Comparison of ENCODE assay signal across 12 mouse cellular contexts in genomic region chr2:32085231-32085630, GRCm38 (mm10). TPM values are rescaled to one million over a fixed set of nuclear protein-coding genes. Genes with fewer than 3 reads are reported as not detected.
A peak's percentile ranks its signal among the peaks of the same experiment; 100 is the strongest.
DNase-seq lines count a peak whose midpoint lies in the region; ATAC-seq and TF ChIP-seq lines count a peak whose summit lies in the region.
"Had no signal": no experiment of that assay in that cellular context is flagged by ENCODE, and none has a peak within 500 bp of the region (broad histone marks: within the 10 kb centered on the region; RNA-seq: fewer than 3 reads in every experiment).

No protein-coding gene starts in this region.

- H3K9me3 ChIP-seq in lung, embryonic 15.5 days: no peaks in the 10 kb centered on the region
- no peaks in the 10 kb centered on the region for H3K9me3 ChIP-seq in erythroblast, embryonic 14.5 days (ENCODE audit: control insufficient read depth, low read length)
- peaks cover 6% of the 10 kb centered on the region for H3K9me3 ChIP-seq in liver, postnatal 0 days (ENCODE audit: low read length)
- H3K9me3 ChIP-seq in forebrain, embryonic 13.5 days (replicated peaks): no peaks in the 10 kb centered on the region
- H3K9me3 ChIP-seq: hindbrain, embryonic 15.5 days; limb, embryonic 13.5 days had no signal

- TF ChIP-seq CTCF in liver, postnatal 0 days (IDR thresholded peaks at IDR 0.05; ENCODE audit: low read depth): no peak

- peaks cover 28% of the 10 kb centered on the region for H3K4me1 ChIP-seq in lung, embryonic 15.5 days
- H3K4me1 ChIP-seq in erythroblast, embryonic 14.5 days (ENCODE audit: control insufficient read depth): peaks cover 83% of the 10 kb centered on the region
- H3K4me1 ChIP-seq in liver, postnatal 0 days (ENCODE audit: insufficient read depth): peaks cover 41% of the 10 kb centered on the region
- H3K4me1 ChIP-seq in forebrain, embryonic 13.5 days: peaks cover 26% of the 10 kb centered on the region

- TF ChIP-seq EP300 in liver, postnatal 0 days (IDR thresholded peaks at IDR 0.05; ENCODE audit: low read depth): no peak

- H3K36me3 ChIP-seq in lung, embryonic 15.5 days: no peaks in the 10 kb centered on the region
- peaks cover 34% of the 10 kb centered on the region for H3K36me3 ChIP-seq in erythroblast, embryonic 14.5 days (ENCODE audit: control insufficient read depth)
- H3K36me3 ChIP-seq in liver, postnatal 0 days (replicated peaks; ENCODE audit: insufficient read depth, low read length): no peaks in the 10 kb centered on the region
- no peaks in the 10 kb centered on the region for H3K36me3 ChIP-seq in forebrain, embryonic 13.5 days (ENCODE audit: poor library complexity, severe bottlenecking)
- H3K36me3 ChIP-seq: hindbrain, embryonic 15.5 days; limb, embryonic 13.5 days had no signal

- DNase-seq in cerebellum, adult 9-10 months: peak; percentile 34
- no peak for DNase-seq in cerebellum, postnatal 10 days
- no peak for DNase-seq in lung, postnatal 4 days
- DNase-seq in liver, postnatal 0 days: peak; percentile 50
- DNase-seq in right cerebral cortex, postnatal 4 days: no peak
- DNase-seq: kidney, adult 2 months had no signal

- no peak for ATAC-seq in lung, embryonic 15.5 days (ENCODE audit: borderline replicate concordance, extremely low read depth, low FRiP score, low TSS enrichment)
- ATAC-seq in liver, postnatal 0 days: peak; percentile 66
- no peak for ATAC-seq in forebrain, embryonic 13.5 days
- ATAC-seq: Patski had no signal

- no peak overlapping the region for H3K9ac ChIP-seq in lung, embryonic 15.5 days
- no peak overlapping the region for H3K9ac ChIP-seq in liver, postnatal 0 days (replicated peaks)
- no peak overlapping the region for H3K9ac ChIP-seq in forebrain, embryonic 13.5 days

- peak overlapping the region; percentile 56; the same call in 1 of the 2 replicates for H3K4me3 ChIP-seq in lung, embryonic 15.5 days
- H3K4me3 ChIP-seq in erythroblast, embryonic 14.5 days (replicated peaks): peak overlapping the region; percentile 88
- 0 out of 2 replicates have a peak overlapping the region, but pooled peaks have one; percentile 90 for H3K4me3 ChIP-seq in liver, postnatal 0 days (ENCODE audit: low read depth, low read length)
- H3K4me3 ChIP-seq in forebrain, embryonic 13.5 days: no peak overlapping the region

- peaks cover 62% of the 10 kb centered on the region for H3K27me3 ChIP-seq in lung, embryonic 15.5 days
- H3K27me3 ChIP-seq in erythroblast, embryonic 14.5 days (ENCODE audit: control insufficient read depth): peaks cover 44% of the 10 kb centered on the region
- peaks cover 27% of the 10 kb centered on the region for H3K27me3 ChIP-seq in liver, postnatal 0 days (ENCODE audit: insufficient read depth, low read length)
- H3K27me3 ChIP-seq in forebrain, embryonic 13.5 days: peaks cover 95% of the 10 kb centered on the region

- 66% methylated on average over 2 of the region's 2 CpGs for WGBS in lung, embryonic 15.5 days
- WGBS in liver, postnatal 0 days (ENCODE audit: insufficient replicate concordance): 64% methylated on average over 2 of the region's 2 CpGs
- 75% methylated on average over 2 of the region's 2 CpGs for WGBS in forebrain, embryonic 13.5 days

- H3K4me2 ChIP-seq in lung, embryonic 15.5 days: no peak overlapping the region
- peak overlapping the region; percentile 100 for H3K4me2 ChIP-seq in liver, postnatal 0 days (ENCODE audit: low read depth, low read length)
- H3K4me2 ChIP-seq in forebrain, embryonic 13.5 days: no peak overlapping the region

- no peak overlapping the region for H3K27ac ChIP-seq in lung, embryonic 15.5 days
- H3K27ac ChIP-seq in liver, postnatal 0 days (ENCODE audit: low read depth): peak overlapping the region; percentile 79
- H3K27ac ChIP-seq in forebrain, embryonic 13.5 days: no peak overlapping the region
- H3K27ac ChIP-seq: hindbrain, embryonic 15.5 days; limb, embryonic 13.5 days had no signal

RNA-seq across cellular contexts. Expression of gene Fam78a, which starts 0.6 kb away (rescaled TPM):
- 4.6 and 5.8 TPM in 2 replicates for polyA plus RNA-seq in lung, embryonic 15.5 days (2015; fragmentation: Nextera tagmentation; extraction: Ambion mirVana)
- polyA plus RNA-seq in erythroblast, embryonic 14.5 days (2012): 9.8 and 12.5 TPM in 2 replicates
- 3.8 and 4.3 TPM in 2 replicates for polyA plus RNA-seq in liver, postnatal 0 days (2015; fragmentation: Nextera tagmentation; extraction: Ambion mirVana)
- polyA plus RNA-seq in forebrain, embryonic 13.5 days (2015; fragmentation: Nextera tagmentation; extraction: Ambion mirVana): 0.36 and 0.73 TPM in 2 replicates

RNA-seq across cellular contexts. Expression of gene Plpp7, which starts 10.1 kb away (rescaled TPM):
- 3.9 and 4.2 TPM in 2 replicates for polyA plus RNA-seq in lung, embryonic 15.5 days (2015; fragmentation: Nextera tagmentation; extraction: Ambion mirVana)
- 0.32 and 0.48 TPM in 2 replicates for polyA plus RNA-seq in erythroblast, embryonic 14.5 days (2012)
- polyA plus RNA-seq in liver, postnatal 0 days (2015; fragmentation: Nextera tagmentation; extraction: Ambion mirVana): 1.6 and 1.7 TPM in 2 replicates
- 10.3 and 11.9 TPM in 2 replicates for polyA plus RNA-seq in forebrain, embryonic 13.5 days (2015; fragmentation: Nextera tagmentation; extraction: Ambion mirVana)

Comparison
In these comparisons a context has a peak if more than half of its experiments do, and no peak if none do; other contexts are left out.
1. DNase-seq: peak in cerebellum, adult 9-10 months (single experiment) and liver, postnatal 0 days (single experiment); none in cerebellum, postnatal 10 days (0 of 2), lung, postnatal 4 days (0 of 2) and right cerebral cortex, postnatal 4 days (single experiment).